Mouse (Mus musculus) small intestine, adult 2 months (tissue): ENCODE measurements around the gene Rnf212b. TPM values are rescaled to one million over a fixed set of nuclear protein-coding genes. Genes with fewer than 3 reads are reported as not detected.

Experiments used
- H3K27ac ChIP-seq: fragments of 200-500 bp; 2 replicates; pipeline ENCODE4 v1.5.1; 2012; ENCODE audit warnings: low read depth, low read length, control low read depth, inconsistent platforms; ENCODE audit not compliant: insufficient read depth
- H3K27me3 ChIP-seq: fragments of 200-500 bp; 2 replicates; pipeline ENCODE4 v1.6.1; 2012; ENCODE audit warnings: mild to moderate bottlenecking, moderate library complexity, low read length, inconsistent platforms; ENCODE audit not compliant: control insufficient read depth, insufficient read depth
- H3K36me3 ChIP-seq: fragments of 200-500 bp; 2 replicates; pipeline ENCODE4 v1.6.1; 2012; ENCODE audit warnings: mild to moderate bottlenecking, low read length, control low read depth, inconsistent platforms; ENCODE audit not compliant: control insufficient read depth, insufficient read depth
- H3K4me1 ChIP-seq: fragments of 200-500 bp; 2 replicates; pipeline ENCODE4 v1.6.1; 2012; ENCODE audit warnings: low read length, inconsistent platforms, mixed read lengths; ENCODE audit not compliant: control insufficient read depth, insufficient read depth, insufficient read length
- H3K4me3 ChIP-seq: fragments of 200-500 bp; 2 replicates; pipeline ENCODE4 v1.5.1; 2012; ENCODE audit warnings: low read depth, mild to moderate bottlenecking, control low read depth, inconsistent platforms, low read length, moderate library complexity
- CTCF ChIP-seq: fragments of 200-500 bp; IDR thresholded peaks from 2 replicates; pipeline ENCODE4 v1.5.1; 2012; ENCODE audit warnings: low read depth, mild to moderate bottlenecking, control low read depth, inconsistent platforms, low read length, moderate library complexity, mixed read lengths; ENCODE audit not compliant: insufficient replicate concordance, insufficient read length; ENCODE audit errors: extremely low read depth
- POLR2A ChIP-seq: fragments of 200-500 bp; IDR thresholded peaks from 2 replicates; pipeline ENCODE4 v1.6.1; 2012; ENCODE audit warnings: low read depth, mild to moderate bottlenecking, control low read depth, inconsistent platforms, low read length, moderate library complexity
- WGBS: fragments of 180-500 bp; shearing (Covaris S2); methylation state at CpG from one replicate; pipeline ENCODE4 v1.1.7; 2018; 5-methylcytosine and 5-hydroxymethylcytosine counted together
- polyA plus RNA-seq: library from polyadenylated mRNA; depleted of rRNA; stranded (reverse); fragments of >200 nt; gene quantifications from 2 replicates; pipeline ENCODE4 v1.2.3, GENCODE M21; 2012

Rnf212b gene
- polyA plus RNA-seq, 1 experiment, result not detected

- peak; percentile 70; the same call in 1 of the 2 replicates for TF ChIP-seq CTCF
- no peak for TF ChIP-seq POLR2A
- H3K4me1 ChIP-seq, result no peaks in the 10 kb centered on the region
- WGBS, result 32% methylated on average over 2 of the region's 2 CpGs
These were observed 46.6 kb downstream of the Rnf212b start for GRCm38 (mm10) chr14:54860511-54860910.

DNA sequence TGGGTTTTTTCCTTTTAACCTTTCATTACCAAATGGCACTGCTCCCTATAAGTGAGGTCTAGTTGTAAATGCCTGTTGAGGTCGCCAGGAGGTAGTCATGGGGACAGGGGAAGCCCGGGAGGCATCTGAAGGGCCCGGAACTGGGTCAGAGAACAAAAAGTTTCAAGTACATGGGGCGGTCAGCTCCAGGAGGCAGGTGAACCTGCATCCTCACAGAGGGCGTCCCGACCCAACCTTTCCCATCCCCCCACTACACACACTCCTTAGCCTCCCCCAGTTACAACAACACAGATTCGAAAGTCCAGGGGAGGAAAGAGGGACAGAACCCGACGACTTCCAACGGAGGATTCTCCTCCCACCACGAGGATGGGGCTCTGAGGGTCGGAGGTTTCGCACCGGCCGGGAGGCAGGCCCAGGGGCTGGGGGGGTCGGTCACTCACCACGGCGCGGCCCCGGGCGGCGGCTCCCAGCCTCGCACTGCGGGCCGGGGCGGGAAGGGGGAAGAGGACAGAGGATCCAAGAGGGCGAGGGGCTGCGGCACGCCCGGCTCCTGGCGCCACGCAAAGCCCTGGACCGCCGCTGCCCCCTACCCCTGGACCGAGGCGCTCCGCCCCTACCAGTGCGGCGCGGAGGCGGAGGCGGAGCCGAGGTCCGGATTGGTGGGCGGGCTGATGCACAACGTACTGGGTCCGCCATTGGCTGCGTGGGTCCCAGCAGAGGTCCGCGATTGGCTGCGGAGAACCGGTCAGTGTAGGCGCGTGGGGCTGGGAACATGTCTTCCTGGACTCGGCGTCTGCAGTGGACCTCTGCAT, 49.8 kb downstream of the Rnf212b start:
- TF ChIP-seq POLR2A (0 out of 2 replicates have a peak, but pooled peaks have one; percentile 9), CTCF (no peak)
- Histone ChIP-seq H3K36me3 (no peaks in the 10 kb centered on the region), H3K27me3 (no peaks in the 10 kb centered on the region), H3K27ac (peak overlapping the region; percentile 40; the same call in 1 of the 2 replicates), H3K4me3 (peak overlapping the region; percentile 83), H3K4me1 (no peaks in the 10 kb centered on the region)
- WGBS, result 1% methylated on average over 56 of the region's 56 CpGs

More at GRCm38 (mm10) chr14:54860511-54860910, 46.6 kb downstream of the Rnf212b start:
- no peak overlapping the region for H3K4me3 ChIP-seq
- H3K27ac ChIP-seq, result no peak overlapping the region
- no peaks in the 10 kb centered on the region for H3K27me3 ChIP-seq
- peaks cover 4% of the 10 kb centered on the region for H3K36me3 ChIP-seq

DNA sequence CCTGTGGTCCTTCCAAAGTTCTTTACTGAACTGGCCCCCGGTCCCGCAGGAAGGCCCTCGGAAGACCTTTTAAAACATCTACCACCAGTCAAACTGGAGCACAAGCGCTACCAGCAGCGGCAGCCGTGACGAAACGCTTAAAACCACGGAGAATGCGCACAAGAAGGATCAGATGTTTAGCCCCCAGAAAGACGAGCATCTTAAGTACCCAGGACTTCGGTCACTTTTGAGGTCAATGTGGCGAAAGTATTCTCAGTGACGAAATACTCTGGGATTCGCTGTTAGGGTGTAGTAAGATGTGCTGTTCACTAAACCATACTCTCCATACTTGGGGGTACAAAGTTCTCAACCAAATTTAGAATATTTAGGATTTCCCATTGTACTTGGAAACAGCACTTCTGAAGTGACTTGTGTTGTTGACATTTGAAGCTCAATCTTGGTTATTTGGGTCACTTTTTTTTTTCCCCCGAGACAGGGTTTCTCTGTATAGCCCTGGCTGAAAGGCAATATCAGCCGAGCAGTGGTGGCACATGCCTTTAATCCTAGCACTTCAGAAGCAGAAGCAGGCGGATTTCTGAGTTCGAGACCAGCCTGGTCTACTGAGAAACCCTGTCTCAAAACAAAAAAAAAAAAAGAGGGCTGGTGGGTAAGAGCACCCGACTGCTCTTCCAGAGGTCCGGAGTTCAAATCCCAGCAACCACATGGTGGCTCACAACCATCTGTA, 50.5 kb downstream of the Rnf212b start:
- Histone ChIP-seq H3K36me3 (no peaks in the 10 kb centered on the region), H3K27me3 (no peaks in the 10 kb centered on the region), H3K4me1 (no peaks in the 10 kb centered on the region), H3K27ac (peak overlapping the region; percentile 40; the same call in 1 of the 2 replicates), H3K4me3 (peak overlapping the region; percentile 83)
- WGBS, result 8% methylated on average over 21 of the region's 21 CpGs
- TF ChIP-seq CTCF, result no peak
- no peak for TF ChIP-seq POLR2A

GRCm38 (mm10) chr14:54865626-54866025, 51.7 kb downstream of the Rnf212b start:
- no peak for TF ChIP-seq POLR2A
- TF ChIP-seq CTCF, result no peak
- WGBS, result 60% methylated on average over 5 of the region's 5 CpGs
- Histone ChIP-seq H3K4me3 (no peak overlapping the region), H3K27ac (no peak overlapping the region), H3K4me1 (no peaks in the 10 kb centered on the region), H3K27me3 (no peaks in the 10 kb centered on the region), H3K36me3 (no peaks in the 10 kb centered on the region)

GRCm38 (mm10) chr14:54866268-54866667, 52.3 kb downstream of the Rnf212b start:
- Histone ChIP-seq H3K27ac (no peak overlapping the region), H3K4me3 (no peak overlapping the region)
- 38% methylated on average over 3 of the region's 3 CpGs for WGBS

GRCm38 (mm10) chr14:54866936-54867335, 53.0 kb downstream of the Rnf212b start:
- TF ChIP-seq CTCF (peak; percentile 66; the same call in 1 of the 2 replicates), POLR2A (no peak)
- H3K4me1 ChIP-seq, result no peaks in the 10 kb centered on the region
- H3K27me3 ChIP-seq, result no peaks in the 10 kb centered on the region
- H3K4me3 ChIP-seq, result no peak overlapping the region
- H3K27ac ChIP-seq, result no peak overlapping the region
- WGBS, result 61% methylated on average over 5 of the region's 5 CpGs
- no peaks in the 10 kb centered on the region for H3K36me3 ChIP-seq

More at GRCm38 (mm10) chr14:54866268-54866667, 52.3 kb downstream of the Rnf212b start:
- TF ChIP-seq POLR2A, result no peak
- no peak for TF ChIP-seq CTCF
- Histone ChIP-seq H3K36me3 (no peaks in the 10 kb centered on the region), H3K4me1 (no peaks in the 10 kb centered on the region), H3K27me3 (no peaks in the 10 kb centered on the region)

DNA sequence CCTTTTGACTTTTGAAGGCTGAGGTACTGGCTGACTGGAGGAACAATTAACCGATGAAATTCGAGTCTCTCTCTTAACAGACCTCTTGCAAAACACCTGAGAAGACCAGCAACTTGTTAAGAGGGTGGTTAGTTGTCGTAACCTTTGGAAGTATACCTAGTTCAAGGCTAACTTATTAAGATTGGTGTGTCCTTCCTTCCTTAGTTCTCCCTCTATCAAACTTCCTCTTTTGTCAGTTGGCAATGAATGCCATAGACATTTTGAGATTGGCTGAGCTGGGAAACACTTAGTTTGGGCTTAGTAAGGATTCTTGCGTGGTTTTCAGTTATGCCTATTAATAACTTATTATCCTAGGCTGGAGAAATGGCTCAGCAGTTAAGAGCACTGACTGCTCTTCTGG, 54.1 kb downstream of the Rnf212b start:
- 92% methylated on average over 4 of the region's 4 CpGs for WGBS
- Histone ChIP-seq H3K27me3 (no peaks in the 10 kb centered on the region), H3K4me3 (no peak overlapping the region), H3K36me3 (no peaks in the 10 kb centered on the region), H3K27ac (no peak overlapping the region), H3K4me1 (no peaks in the 10 kb centered on the region)
- TF ChIP-seq CTCF (no peak), POLR2A (no peak)
